Mouse (Mus musculus) midbrain, embryonic 11.5 days (tissue): ENCODE measurements around the gene Gm8271. TPM values are rescaled to one million over a fixed set of nuclear protein-coding genes. Genes with fewer than 3 reads are reported as not detected.
"Not testable (repeated sequence)": the region's sequence is repeated elsewhere in the genome, so short reads cannot be mapped to it uniquely, and the experiment has no call there.

Source experiments
- ATAC-seq: fragments of 200-750 bp; cut with Nextera tagmentation; 2 replicates; pipeline ENCODE4 v1.8.0; 2017; ENCODE audit warnings: moderate TSS enrichment, moderate library complexity; ENCODE audit not compliant: low FRiP score
- DNase-seq: peaks from one replicate; pipeline ENCODE4 v3.0.0; 2015; ENCODE audit warnings: low spot score; ENCODE audit errors: missing footprints
- H3K27ac ChIP-seq: fragments of 300-500 bp; sonication (generic); 2 replicates; pipeline ENCODE4 v1.5.1; 2014; ENCODE audit warnings: low read depth, low read length
- H3K27me3 ChIP-seq: fragments of 300-500 bp; sonication (generic); 2 replicates; pipeline ENCODE4 v1.6.1; 2014; ENCODE audit warnings: mild to moderate bottlenecking, low read length, moderate library complexity, mixed read lengths; ENCODE audit not compliant: control insufficient read depth, insufficient read depth
- H3K36me3 ChIP-seq: fragments of 300-500 bp; sonication (generic); 2 replicates; pipeline ENCODE4 v1.6.1; 2014; ENCODE audit warnings: mild to moderate bottlenecking, low read length, moderate library complexity, mixed read lengths; ENCODE audit not compliant: control insufficient read depth, insufficient read depth
- H3K4me1 ChIP-seq: fragments of 300-500 bp; sonication (generic); 2 replicates; pipeline ENCODE4 v1.6.1; 2014; ENCODE audit warnings: low read length; ENCODE audit not compliant: control insufficient read depth, insufficient read depth
- H3K4me2 ChIP-seq: fragments of 300-500 bp; sonication (generic); 2 replicates; pipeline ENCODE4 v1.6.1; 2014; ENCODE audit warnings: mild to moderate bottlenecking, moderate library complexity
- H3K4me3 ChIP-seq: fragments of 300-500 bp; sonication (generic); 2 replicates; pipeline ENCODE4 v1.5.1; 2014; ENCODE audit warnings: low read depth, low read length
- H3K9ac ChIP-seq: fragments of 300-500 bp; sonication (generic); 2 replicates; pipeline ENCODE4 v1.6.1; 2014; ENCODE audit warnings: low read length
- H3K9me3 ChIP-seq: fragments of 300-500 bp; sonication (generic); 2 replicates; pipeline ENCODE4 v1.6.1; 2016; ENCODE audit warnings: low read length; ENCODE audit not compliant: control insufficient read depth
- WGBS: fragments of 180-500 bp; shearing (Covaris S2); extraction: QIAGEN DNeasy Blood & Tissue Kit; methylation state at CpG from one replicate; pipeline ENCODE4 v1.1.7; 2014; 5-methylcytosine and 5-hydroxymethylcytosine counted together
- polyA plus RNA-seq: library from polyadenylated mRNA; unstranded; fragments of >200 nt; fragmentation: Nextera tagmentation; extraction: Ambion mirVana; gene quantifications from 2 replicates; pipeline ENCODE4 v1.2.1, GENCODE M21; 2014

Gm8271 gene
- not detected in 2 replicates for polyA plus RNA-seq

- not testable (repeated sequence) for H3K4me1 ChIP-seq, DNase-seq, H3K4me2 ChIP-seq, H3K9ac ChIP-seq, H3K36me3 ChIP-seq, ATAC-seq, H3K27ac ChIP-seq, H3K4me3 ChIP-seq, H3K9me3 ChIP-seq, H3K27me3 ChIP-seq
- WGBS, result no CpG with 5 or more reads among the region's 3 CpGs
These were observed at the start of gene Gm8271 for GRCm38 (mm10) chr14:5185493-5185892. Gm8271 (plus strand) TSS chr14:5185793.

GRCm38 (mm10) chr14:5164235-5164634 lies 21.4 kb upstream of the Gm8271 start, which contains the start of gene Gm3317:
Gm3317 (plus strand) TSS chr14:5164535.
- ATAC-seq, H3K27me3 ChIP-seq, H3K4me1 ChIP-seq, H3K4me3 ChIP-seq, H3K27ac ChIP-seq, H3K9me3 ChIP-seq, H3K9ac ChIP-seq, H3K4me2 ChIP-seq, H3K36me3 ChIP-seq, DNase-seq: not testable (repeated sequence)
- WGBS, result no CpG with 5 or more reads among the region's 1 CpGs

Other genes with a start within 250 kb of the Gm8271 start
- not detected in 2 replicates for gene Gm8297, start 201.9 kb upstream of the Gm8271 start, polyA plus RNA-seq
- gene Gm3298, start 169.9 kb upstream of the Gm8271 start, polyA plus RNA-seq, result not detected in 2 replicates
- gene 4930555G01Rik, start 135.2 kb upstream of the Gm8271 start, polyA plus RNA-seq, result not detected in 2 replicates
- 2.3 and 2.5 TPM in 2 replicates for gene Gm8281, start 114.8 kb upstream of the Gm8271 start, polyA plus RNA-seq
- not detected in 2 replicates for gene Gm8279, start 54.3 kb upstream of the Gm8271 start, polyA plus RNA-seq
- not detected in 2 replicates for gene Gm3317, start 21.3 kb upstream of the Gm8271 start, polyA plus RNA-seq
- gene Gm3526, start 74.8 kb downstream of the Gm8271 start, polyA plus RNA-seq, result not detected in 2 replicates
- gene Gm3542, start 149.1 kb downstream of the Gm8271 start, polyA plus RNA-seq, result not detected in 2 replicates
- gene Gm3500, start 203.3 kb downstream of the Gm8271 start, polyA plus RNA-seq, result not detected in 2 replicates